Mouse (Mus musculus): Measurements from ENCODE around the gene Ift140. TPM values are rescaled to one million over a fixed set of nuclear protein-coding genes. Genes with fewer than 3 reads are reported as not detected.
"Not testable (repeated sequence)": the region's sequence is repeated elsewhere in the genome, so short reads cannot be mapped to it uniquely, and the experiment has no call there.

Ift140 gene
- polyA plus RNA-seq, 1 experiment from 2014 or later: 21.7 TPM

GRCm38 (mm10) chr17:25123979-25124378 is 108.1 kb downstream of the Ift140 start:
- H3K9me3 ChIP-seq (replicated peaks; ENCODE audit: control insufficient read depth, low read length): no peaks in the 10 kb centered on the region
- no peak for ATAC-seq (ENCODE audit: insufficient read depth, low FRiP score)
- no peaks in the 10 kb centered on the region for H3K4me1 ChIP-seq (ENCODE audit: control insufficient read depth, insufficient read depth, low read length)
- 27% methylated on average over 7 of the region's 7 CpGs for WGBS
- no peaks in the 10 kb centered on the region for H3K36me3 ChIP-seq (ENCODE audit: control insufficient read depth, insufficient read depth, low read length)
- no peak overlapping the region for H3K4me3 ChIP-seq (replicated peaks; ENCODE audit: low read length)
- H3K27ac ChIP-seq (ENCODE audit: low read length): no peak overlapping the region
- H3K4me2 ChIP-seq (ENCODE audit: low read depth, low read length): no peak overlapping the region
- no peak overlapping the region for H3K9ac ChIP-seq (ENCODE audit: low read length)
- no peaks in the 10 kb centered on the region for H3K27me3 ChIP-seq (ENCODE audit: control insufficient read depth, insufficient read depth, low read length)

DNA sequence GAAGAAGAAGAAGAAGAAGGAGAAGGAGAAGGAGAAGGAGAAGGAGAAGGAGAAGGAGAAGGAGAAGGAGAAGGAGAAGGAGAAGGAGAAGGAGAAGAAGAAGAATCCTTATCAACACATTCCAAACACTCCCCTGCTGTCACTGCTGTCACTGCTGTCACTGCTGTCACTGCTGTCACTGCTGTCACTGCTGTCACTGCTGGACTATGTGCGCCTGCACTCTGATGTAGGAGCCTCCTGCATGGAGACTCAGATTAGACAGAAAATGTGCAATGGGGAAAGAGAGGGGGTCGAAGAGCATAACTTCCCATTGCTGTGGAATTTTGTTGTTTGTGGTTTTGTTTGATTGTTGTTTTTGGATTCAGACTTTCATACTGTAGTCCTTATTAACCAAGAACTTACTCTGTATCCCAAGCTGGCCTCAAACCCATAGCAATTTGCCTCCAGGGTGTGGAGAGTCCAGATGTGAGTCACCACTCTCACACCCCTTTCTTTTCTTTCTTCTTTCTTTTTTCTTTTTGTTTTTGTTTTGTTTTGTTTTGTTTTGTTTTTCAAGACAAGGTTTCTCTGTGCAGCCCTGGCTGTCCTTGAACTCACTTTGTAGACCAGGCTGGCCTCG is 109.7 kb downstream of the Ift140 start:
- WGBS: 69% methylated on average over 3 of the region's 3 CpGs
- H3K4me2 ChIP-seq (ENCODE audit: low read depth, low read length); H3K9me3 ChIP-seq (replicated peaks; ENCODE audit: control insufficient read depth, low read length); H3K27ac ChIP-seq (ENCODE audit: low read length); H3K9ac ChIP-seq (ENCODE audit: low read length); H3K36me3 ChIP-seq (ENCODE audit: control insufficient read depth, insufficient read depth, low read length); H3K27me3 ChIP-seq (ENCODE audit: control insufficient read depth, insufficient read depth, low read length); ATAC-seq (ENCODE audit: insufficient read depth, low FRiP score); H3K4me1 ChIP-seq (ENCODE audit: control insufficient read depth, insufficient read depth, low read length); H3K4me3 ChIP-seq (replicated peaks; ENCODE audit: low read length): not testable (repeated sequence)

- no peaks in the 10 kb centered on the region for H3K36me3 ChIP-seq (ENCODE audit: control insufficient read depth, insufficient read depth, low read length)
- no peak overlapping the region for H3K27ac ChIP-seq (ENCODE audit: low read length)
- H3K4me2 ChIP-seq (ENCODE audit: low read depth, low read length): no peak overlapping the region
- H3K4me3 ChIP-seq (replicated peaks; ENCODE audit: low read length): no peak overlapping the region
- no peaks in the 10 kb centered on the region for H3K4me1 ChIP-seq (ENCODE audit: control insufficient read depth, insufficient read depth, low read length)
- H3K9ac ChIP-seq (ENCODE audit: low read length): no peak overlapping the region
- WGBS: 37% methylated on average over 8 of the region's 8 CpGs
- H3K9me3 ChIP-seq (replicated peaks; ENCODE audit: control insufficient read depth, low read length): no peaks in the 10 kb centered on the region
- H3K27me3 ChIP-seq (ENCODE audit: control insufficient read depth, insufficient read depth, low read length): no peaks in the 10 kb centered on the region
- 0 out of 2 replicates have a peak, but pooled peaks have one; percentile 29 for ATAC-seq (ENCODE audit: insufficient read depth, low FRiP score)
Measured at GRCm38 (mm10) chr17:25127079-25127478, 111.2 kb downstream of the Ift140 start.

DNA sequence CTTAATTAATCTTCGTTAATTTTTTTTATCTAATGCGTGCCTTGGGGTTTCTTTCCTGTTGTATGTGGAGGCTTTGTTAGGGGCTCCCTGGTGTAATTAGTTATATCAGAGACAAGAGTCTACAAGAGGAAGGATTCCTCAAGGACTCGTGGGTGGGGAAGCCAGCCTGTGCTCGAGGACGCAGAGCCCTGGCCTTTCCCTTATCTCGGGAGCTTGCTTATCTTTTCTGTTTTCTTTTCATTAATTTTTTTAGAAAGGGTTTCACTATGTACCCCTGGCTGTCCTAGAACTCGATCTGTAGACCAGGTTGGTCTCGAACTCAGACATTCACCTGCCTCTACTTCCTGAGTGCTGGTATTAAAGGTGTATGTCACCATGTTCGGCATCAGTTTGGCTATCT is 111.8 kb downstream of the Ift140 start:
- Histone ChIP-seq H3K36me3 (ENCODE audit: control insufficient read depth, insufficient read depth, low read length) (no peaks in the 10 kb centered on the region), H3K4me3 (replicated peaks; ENCODE audit: low read length) (no peak overlapping the region), H3K27ac (ENCODE audit: low read length) (no peak overlapping the region), H3K4me2 (ENCODE audit: low read depth, low read length) (no peak overlapping the region), H3K9ac (ENCODE audit: low read length) (no peak overlapping the region), H3K9me3 (replicated peaks; ENCODE audit: control insufficient read depth, low read length) (no peaks in the 10 kb centered on the region), H3K4me1 (ENCODE audit: control insufficient read depth, insufficient read depth, low read length) (no peaks in the 10 kb centered on the region), H3K27me3 (ENCODE audit: control insufficient read depth, insufficient read depth, low read length) (no peaks in the 10 kb centered on the region)
- whole genome bisulfite sequencing: 55% methylated on average over 9 of the region's 9 CpGs
- ATAC-seq (ENCODE audit: insufficient read depth, low FRiP score): no peak

DNA sequence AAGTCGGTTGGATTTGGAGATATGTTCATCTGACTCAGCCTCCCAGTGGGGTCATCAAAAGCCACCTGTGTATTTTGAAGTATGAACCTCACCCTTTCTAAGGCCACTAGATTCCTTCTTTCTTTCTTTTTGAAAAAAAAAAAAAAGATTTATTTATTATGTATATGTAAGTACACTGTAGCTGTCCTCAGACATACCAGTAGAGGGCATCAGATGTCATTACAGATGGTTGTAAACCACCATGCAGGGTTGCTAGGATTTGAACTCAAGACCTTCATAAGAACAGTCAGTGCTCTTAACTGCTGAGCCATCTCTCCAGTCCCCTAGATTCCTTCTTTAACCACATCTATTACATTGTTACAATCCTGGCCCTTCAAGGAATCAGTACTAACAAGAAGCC is 114.2 kb downstream of the Ift140 start:
- ATAC-seq (ENCODE audit: insufficient read depth, low FRiP score): no peak
- Histone ChIP-seq H3K9ac (ENCODE audit: low read length) (no peak overlapping the region), H3K27ac (ENCODE audit: low read length) (no peak overlapping the region), H3K27me3 (ENCODE audit: control insufficient read depth, insufficient read depth, low read length) (no peaks in the 10 kb centered on the region), H3K4me1 (ENCODE audit: control insufficient read depth, insufficient read depth, low read length) (peaks cover 8% of the 10 kb centered on the region), H3K4me3 (replicated peaks; ENCODE audit: low read length) (no peak overlapping the region), H3K4me2 (ENCODE audit: low read depth, low read length) (no peak overlapping the region), H3K36me3 (ENCODE audit: control insufficient read depth, insufficient read depth, low read length) (no peaks in the 10 kb centered on the region), H3K9me3 (replicated peaks; ENCODE audit: control insufficient read depth, low read length) (no peaks in the 10 kb centered on the region)
- 81% methylated on average over 1 of the region's 1 CpGs for WGBS

- H3K27me3 ChIP-seq (ENCODE audit: control insufficient read depth, insufficient read depth, low read length): no peaks in the 10 kb centered on the region
- peak within 1 kb of the TSS; percentile 82 for H3K9ac ChIP-seq (ENCODE audit: low read length)
- no peak within 1 kb of the TSS for H3K27ac ChIP-seq (ENCODE audit: low read length)
- H3K4me3 ChIP-seq (replicated peaks; ENCODE audit: low read length): peak within 1 kb of the TSS; percentile 81
- peak; percentile 96 for ATAC-seq (ENCODE audit: insufficient read depth, low FRiP score)
- no peaks in the 10 kb centered on the region for H3K36me3 ChIP-seq (ENCODE audit: control insufficient read depth, insufficient read depth, low read length)
- peak within 1 kb of the TSS; percentile 79 for H3K4me2 ChIP-seq (ENCODE audit: low read depth, low read length)
- peaks cover 8% of the 10 kb centered on the region for H3K4me1 ChIP-seq (ENCODE audit: control insufficient read depth, insufficient read depth, low read length)
- H3K9me3 ChIP-seq (replicated peaks; ENCODE audit: control insufficient read depth, low read length): no peaks in the 10 kb centered on the region
- under 1% methylated on average over 40 of the region's 40 CpGs for WGBS
Measured at GRCm38 (mm10) chr17:25133275-25133698, 117.4 kb downstream of the Ift140 start, which contains the start of gene Clcn7. Gene Clcn7, plus strand, starts transcription at chr17:25133391.

DNA sequence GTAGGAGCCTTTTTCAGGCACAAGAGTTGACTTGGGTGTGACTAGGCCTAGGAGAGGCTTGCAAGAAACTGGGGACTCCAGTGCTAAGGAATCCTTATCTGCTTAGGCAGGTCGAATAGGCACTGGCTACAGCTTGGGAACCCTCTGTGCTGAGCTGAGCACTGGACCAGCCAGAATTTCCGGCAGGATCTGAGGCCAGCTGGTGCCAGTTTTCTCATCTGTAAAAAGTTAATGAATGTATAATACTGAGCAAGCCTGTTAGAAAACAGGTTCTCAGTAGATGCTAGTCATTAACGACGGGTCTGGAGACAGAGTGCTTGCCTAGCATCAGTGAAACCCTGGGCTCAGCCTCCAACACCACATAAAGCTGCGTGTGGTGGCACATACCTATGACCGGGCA is 119.7 kb downstream of the Ift140 start:
- Histone ChIP-seq H3K27ac (ENCODE audit: low read length) (no peak overlapping the region), H3K4me1 (ENCODE audit: control insufficient read depth, insufficient read depth, low read length) (peaks cover 8% of the 10 kb centered on the region), H3K27me3 (ENCODE audit: control insufficient read depth, insufficient read depth, low read length) (no peaks in the 10 kb centered on the region), H3K9ac (ENCODE audit: low read length) (no peak overlapping the region), H3K4me3 (replicated peaks; ENCODE audit: low read length) (no peak overlapping the region), H3K9me3 (replicated peaks; ENCODE audit: control insufficient read depth, low read length) (no peaks in the 10 kb centered on the region), H3K4me2 (ENCODE audit: low read depth, low read length) (no peak overlapping the region), H3K36me3 (ENCODE audit: control insufficient read depth, insufficient read depth, low read length) (no peaks in the 10 kb centered on the region)
- ATAC-seq (ENCODE audit: insufficient read depth, low FRiP score): no peak
- 84% methylated on average over 6 of the region's 6 CpGs for WGBS

DNA sequence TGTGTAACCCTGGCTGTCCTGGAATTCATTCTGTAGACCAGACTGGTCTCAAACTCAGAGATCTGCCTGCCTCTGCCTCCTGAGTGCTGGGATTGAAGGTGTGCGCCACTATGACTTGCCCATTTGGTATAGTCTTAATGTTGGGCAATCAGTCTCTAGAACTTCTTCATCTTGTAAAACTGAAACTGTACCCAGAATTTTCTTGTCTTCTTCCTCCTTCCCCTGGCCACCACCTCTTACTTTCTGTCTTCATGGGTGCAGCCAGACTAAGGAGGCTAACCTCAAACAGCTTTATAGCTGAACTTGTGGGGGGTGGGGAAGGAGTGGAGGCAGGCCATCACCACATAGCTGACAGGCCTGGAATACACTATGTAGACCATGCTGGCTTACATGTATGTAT is 122.9 kb downstream of the Ift140 start:
- H3K4me2 ChIP-seq (ENCODE audit: low read depth, low read length): no peak overlapping the region
- no peak overlapping the region for H3K9ac ChIP-seq (ENCODE audit: low read length)
- no peak overlapping the region for H3K4me3 ChIP-seq (replicated peaks; ENCODE audit: low read length)
- H3K36me3 ChIP-seq (ENCODE audit: control insufficient read depth, insufficient read depth, low read length): no peaks in the 10 kb centered on the region
- H3K27me3 ChIP-seq (ENCODE audit: control insufficient read depth, insufficient read depth, low read length): no peaks in the 10 kb centered on the region
- no peak for ATAC-seq (ENCODE audit: insufficient read depth, low FRiP score)
- no peak overlapping the region for H3K27ac ChIP-seq (ENCODE audit: low read length)
- H3K9me3 ChIP-seq (replicated peaks; ENCODE audit: control insufficient read depth, low read length): no peaks in the 10 kb centered on the region
- H3K4me1 ChIP-seq (ENCODE audit: control insufficient read depth, insufficient read depth, low read length): peaks cover 7% of the 10 kb centered on the region
- WGBS: 83% methylated on average over 1 of the region's 1 CpGs

- ATAC-seq (ENCODE audit: insufficient read depth, low FRiP score): no peak
- 62% methylated on average over 4 of the region's 4 CpGs for WGBS
- H3K27me3 ChIP-seq (ENCODE audit: control insufficient read depth, insufficient read depth, low read length): no peaks in the 10 kb centered on the region
Measured at GRCm38 (mm10) chr17:25139960-25140359, 124.1 kb downstream of the Ift140 start.

More at GRCm38 (mm10) chr17:25139960-25140359, 124.1 kb downstream of the Ift140 start:
- Histone ChIP-seq H3K36me3 (ENCODE audit: control insufficient read depth, insufficient read depth, low read length) (no peaks in the 10 kb centered on the region), H3K9me3 (replicated peaks; ENCODE audit: control insufficient read depth, low read length) (no peaks in the 10 kb centered on the region), H3K27ac (ENCODE audit: low read length) (no peak overlapping the region), H3K4me2 (ENCODE audit: low read depth, low read length) (no peak overlapping the region), H3K4me1 (ENCODE audit: control insufficient read depth, insufficient read depth, low read length) (no peaks in the 10 kb centered on the region), H3K4me3 (replicated peaks; ENCODE audit: low read length) (no peak overlapping the region), H3K9ac (ENCODE audit: low read length) (no peak overlapping the region)

Measured in stomach, embryonic 16.5 days (tissue).